Mouse (Mus musculus) yolk sac, embryonic 10.5 days (tissue): ENCODE results near the gene Ovch2.
"Not testable (repeated sequence)": the region's sequence is repeated elsewhere in the genome, so short reads cannot be mapped to it uniquely, and the experiment has no call there.

Experiments
- DNase-seq: peaks from one replicate; pipeline ENCODE4 v3.0.0-alpha.2; 2017; ENCODE audit warnings: low spot score

Ovch2 gene

GRCm38 (mm10) chr7:107801108-107801507 lies at the start of gene Ovch2:
Gene Ovch2, minus strand, starts transcription at chr7:107801208.
- DNase-seq: no peak

GRCm38 (mm10) chr7:107847390-107847789 lies 46.4 kb upstream of the Ovch2 start, which contains the start of gene Olfr470:
Gene Olfr470, minus strand, starts transcription at chr7:107847490.
- not testable (repeated sequence) for DNase-seq

GRCm38 (mm10) chr7:107841719-107842118 lies 40.7 kb upstream of the Ovch2 start:
- DNase-seq: no peak

GRCm38 (mm10) chr7:107825441-107825840 lies 24.4 kb upstream of the Ovch2 start, which contains the start of gene Olfr469:
Gene Olfr469, minus strand, starts transcription at chr7:107825541.
- DNase-seq: not testable (repeated sequence)

GRCm38 (mm10) chr7:107823867-107824266 lies 22.9 kb upstream of the Ovch2 start:
- DNase-seq: not testable (repeated sequence)

- DNase-seq: no peak
These were observed 18.4 kb upstream of the Ovch2 start for GRCm38 (mm10) chr7:107819442-107819841.

GRCm38 (mm10) chr7:107811963-107812362 lies 11.0 kb upstream of the Ovch2 start, which contains the start of gene Olfr467:
Gene Olfr467, plus strand, starts transcription at chr7:107812263.
- DNase-seq: no peak

GRCm38 (mm10) chr7:107802138-107802537 lies 1.1 kb upstream of the Ovch2 start:
- DNase-seq: no peak

GRCm38 (mm10) chr7:107796500-107796899 lies 4.5 kb downstream of the Ovch2 start:
- DNase-seq: no peak

- no peak for DNase-seq
These were observed 12.9 kb downstream of the Ovch2 start for GRCm38 (mm10) chr7:107787977-107788620.

GRCm38 (mm10) chr7:107779611-107780010 lies 21.4 kb downstream of the Ovch2 start:
- no peak for DNase-seq

- DNase-seq: no peak
These were observed 22.8 kb downstream of the Ovch2 start for GRCm38 (mm10) chr7:107778216-107778615.

GRCm38 (mm10) chr7:107770812-107771211 lies 30.2 kb downstream of the Ovch2 start:
- DNase-seq: no peak

GRCm38 (mm10) chr7:107757308-107758151 lies 43.5 kb downstream of the Ovch2 start, which contains the start of gene Cyb5r2:
Gene Cyb5r2, minus strand, starts transcription at chr7:107758032.
- peak; percentile 60 for DNase-seq

GRCm38 (mm10) chr7:107756748-107757147 lies 44.3 kb downstream of the Ovch2 start:
- DNase-seq: no peak

GRCm38 (mm10) chr7:107755905-107756304 lies 45.1 kb downstream of the Ovch2 start:
- no peak for DNase-seq

- DNase-seq: no peak
These were observed 48.9 kb downstream of the Ovch2 start for GRCm38 (mm10) chr7:107752031-107752520.

GRCm38 (mm10) chr7:107749721-107750120 lies 51.3 kb downstream of the Ovch2 start:
- DNase-seq: no peak

GRCm38 (mm10) chr7:107749270-107749669 lies 51.7 kb downstream of the Ovch2 start:
- DNase-seq: peak; percentile 39

GRCm38 (mm10) chr7:107747954-107748353 lies 53.1 kb downstream of the Ovch2 start:
- DNase-seq: peak; percentile 45

- no peak for DNase-seq
These were observed 53.5 kb downstream of the Ovch2 start for GRCm38 (mm10) chr7:107747476-107747875.

- no peak for DNase-seq
These were observed 55.0 kb downstream of the Ovch2 start for GRCm38 (mm10) chr7:107746036-107746435.

- no peak for DNase-seq
These were observed 55.9 kb downstream of the Ovch2 start for GRCm38 (mm10) chr7:107745111-107745510.
